Mouse (Mus musculus): ENCODE results near the gene Clgn. TPM values are rescaled to one million over a fixed set of nuclear protein-coding genes. Genes with fewer than 3 reads are reported as not detected.

Clgn gene
- polyA plus RNA-seq, 1 experiment from 2014 or later = 0.20 TPM

GRCm38 (mm10) chr8:83382850-83383249, 6.8 kb upstream of the Clgn start:
- H3K9me3 ChIP-seq (ENCODE audit: control insufficient read depth, low read length) = no peaks in the 10 kb centered on the region
- WGBS = 51% methylated on average over 2 of the region's 2 CpGs
- no peak overlapping the region for H3K27ac ChIP-seq (ENCODE audit: low read depth, low read length)
- no peak overlapping the region for H3K4me3 ChIP-seq (ENCODE audit: low read length)
- H3K4me1 ChIP-seq (ENCODE audit: control insufficient read depth, insufficient read depth, low read length) = no peaks in the 10 kb centered on the region
- H3K4me2 ChIP-seq (replicated peaks; ENCODE audit: low read depth, low read length) = no peak overlapping the region
- no peak for ATAC-seq (ENCODE audit: low FRiP score, low TSS enrichment)
- H3K9ac ChIP-seq (ENCODE audit: low read depth, low read length) = no peak overlapping the region
- H3K27me3 ChIP-seq (ENCODE audit: control insufficient read depth, insufficient read depth, low read length) = no peaks in the 10 kb centered on the region
- H3K36me3 ChIP-seq (ENCODE audit: control insufficient read depth, insufficient read depth, low read length) = no peaks in the 10 kb centered on the region

- Histone ChIP-seq H3K4me3 (ENCODE audit: low read length) (peak overlapping the region; percentile 43), H3K9ac (ENCODE audit: low read depth, low read length) (0 out of 2 replicates have a peak overlapping the region, but pooled peaks have one; percentile 44), H3K27ac (ENCODE audit: low read depth, low read length) (no peak overlapping the region), H3K4me2 (replicated peaks; ENCODE audit: low read depth, low read length) (peak overlapping the region; percentile 91), H3K9me3 (ENCODE audit: control insufficient read depth, low read length) (no peaks in the 10 kb centered on the region), H3K27me3 (ENCODE audit: control insufficient read depth, insufficient read depth, low read length) (peaks cover 21% of the 10 kb centered on the region), H3K36me3 (ENCODE audit: control insufficient read depth, insufficient read depth, low read length) (no peaks in the 10 kb centered on the region), H3K4me1 (ENCODE audit: control insufficient read depth, insufficient read depth, low read length) (0 out of 2 replicates have a peak, but pooled peaks cover 4% of the 10 kb centered on the region)
- 6% methylated on average over 13 of the region's 14 CpGs for WGBS
- peak; percentile 35; the same call in 1 of the 2 replicates for ATAC-seq (ENCODE audit: low FRiP score, low TSS enrichment)
These were observed 487 bp downstream of the Clgn start for GRCm38 (mm10) chr8:83390006-83390701.

- no peak overlapping the region for H3K4me2 ChIP-seq (replicated peaks; ENCODE audit: low read depth, low read length)
- no peak overlapping the region for H3K27ac ChIP-seq (ENCODE audit: low read depth, low read length)
- WGBS = 39% methylated on average over 1 of the region's 1 CpGs
- H3K27me3 ChIP-seq (ENCODE audit: control insufficient read depth, insufficient read depth, low read length) = peaks cover 21% of the 10 kb centered on the region
- no peaks in the 10 kb centered on the region for H3K36me3 ChIP-seq (ENCODE audit: control insufficient read depth, insufficient read depth, low read length)
- 0 out of 2 replicates have a peak, but pooled peaks cover 4% of the 10 kb centered on the region for H3K4me1 ChIP-seq (ENCODE audit: control insufficient read depth, insufficient read depth, low read length)
- H3K4me3 ChIP-seq (ENCODE audit: low read length) = no peak overlapping the region
- H3K9me3 ChIP-seq (ENCODE audit: control insufficient read depth, low read length) = no peaks in the 10 kb centered on the region
- no peak overlapping the region for H3K9ac ChIP-seq (ENCODE audit: low read depth, low read length)
- ATAC-seq (ENCODE audit: low FRiP score, low TSS enrichment) = no peak
These were observed 2.9 kb downstream of the Clgn start for GRCm38 (mm10) chr8:83392521-83392920.

- Histone ChIP-seq H3K27ac (ENCODE audit: low read depth, low read length) (no peak overlapping the region), H3K9ac (ENCODE audit: low read depth, low read length) (no peak overlapping the region), H3K4me2 (replicated peaks; ENCODE audit: low read depth, low read length) (no peak overlapping the region), H3K36me3 (ENCODE audit: control insufficient read depth, insufficient read depth, low read length) (no peaks in the 10 kb centered on the region), H3K4me3 (ENCODE audit: low read length) (no peak overlapping the region), H3K4me1 (ENCODE audit: control insufficient read depth, insufficient read depth, low read length) (0 out of 2 replicates have a peak, but pooled peaks cover 4% of the 10 kb centered on the region), H3K27me3 (ENCODE audit: control insufficient read depth, insufficient read depth, low read length) (peaks cover 12% of the 10 kb centered on the region), H3K9me3 (ENCODE audit: control insufficient read depth, low read length) (no peaks in the 10 kb centered on the region)
- no peak for ATAC-seq (ENCODE audit: low FRiP score, low TSS enrichment)
- 91% methylated on average over 5 of the region's 5 CpGs for WGBS
These were observed 4.7 kb downstream of the Clgn start for GRCm38 (mm10) chr8:83394325-83394724.

GRCm38 (mm10) chr8:83396680-83397079, 7.0 kb downstream of the Clgn start:
- Histone ChIP-seq H3K36me3 (ENCODE audit: control insufficient read depth, insufficient read depth, low read length) (no peaks in the 10 kb centered on the region), H3K9me3 (ENCODE audit: control insufficient read depth, low read length) (no peaks in the 10 kb centered on the region), H3K4me3 (ENCODE audit: low read length) (no peak overlapping the region), H3K27me3 (ENCODE audit: control insufficient read depth, insufficient read depth, low read length) (no peaks in the 10 kb centered on the region), H3K27ac (ENCODE audit: low read depth, low read length) (no peak overlapping the region), H3K4me2 (replicated peaks; ENCODE audit: low read depth, low read length) (no peak overlapping the region), H3K4me1 (ENCODE audit: control insufficient read depth, insufficient read depth, low read length) (no peaks in the 10 kb centered on the region), H3K9ac (ENCODE audit: low read depth, low read length) (no peak overlapping the region)
- 87% methylated on average over 6 of the region's 6 CpGs for WGBS
- ATAC-seq (ENCODE audit: low FRiP score, low TSS enrichment) = no peak

GRCm38 (mm10) chr8:83397726-83398125, 8.1 kb downstream of the Clgn start:
- 73% methylated on average over 4 of the region's 4 CpGs for WGBS

GRCm38 (mm10) chr8:83405548-83405947, 15.9 kb downstream of the Clgn start:
- WGBS = 83% methylated on average over 10 of the region's 10 CpGs
- Histone ChIP-seq H3K4me1 (ENCODE audit: control insufficient read depth, insufficient read depth, low read length) (no peaks in the 10 kb centered on the region), H3K36me3 (ENCODE audit: control insufficient read depth, insufficient read depth, low read length) (no peaks in the 10 kb centered on the region), H3K9me3 (ENCODE audit: control insufficient read depth, low read length) (no peaks in the 10 kb centered on the region), H3K4me3 (ENCODE audit: low read length) (no peak overlapping the region), H3K4me2 (replicated peaks; ENCODE audit: low read depth, low read length) (no peak overlapping the region), H3K27ac (ENCODE audit: low read depth, low read length) (no peak overlapping the region), H3K27me3 (ENCODE audit: control insufficient read depth, insufficient read depth, low read length) (no peaks in the 10 kb centered on the region), H3K9ac (ENCODE audit: low read depth, low read length) (no peak overlapping the region)
- no peak for ATAC-seq (ENCODE audit: low FRiP score, low TSS enrichment)

More at GRCm38 (mm10) chr8:83397726-83398125, 8.1 kb downstream of the Clgn start:
- Histone ChIP-seq H3K27me3 (ENCODE audit: control insufficient read depth, insufficient read depth, low read length) (no peaks in the 10 kb centered on the region), H3K27ac (ENCODE audit: low read depth, low read length) (no peak overlapping the region), H3K4me1 (ENCODE audit: control insufficient read depth, insufficient read depth, low read length) (no peaks in the 10 kb centered on the region), H3K9ac (ENCODE audit: low read depth, low read length) (no peak overlapping the region), H3K36me3 (ENCODE audit: control insufficient read depth, insufficient read depth, low read length) (no peaks in the 10 kb centered on the region), H3K4me2 (replicated peaks; ENCODE audit: low read depth, low read length) (no peak overlapping the region), H3K4me3 (ENCODE audit: low read length) (no peak overlapping the region), H3K9me3 (ENCODE audit: control insufficient read depth, low read length) (no peaks in the 10 kb centered on the region)
- ATAC-seq (ENCODE audit: low FRiP score, low TSS enrichment) = no peak

GRCm38 (mm10) chr8:83406836-83407235, 17.2 kb downstream of the Clgn start:
- WGBS = 39% methylated on average over 6 of the region's 6 CpGs

GRCm38 (mm10) chr8:83408496-83408895, 18.8 kb downstream of the Clgn start:
- Histone ChIP-seq H3K36me3 (ENCODE audit: control insufficient read depth, insufficient read depth, low read length) (no peaks in the 10 kb centered on the region), H3K4me2 (replicated peaks; ENCODE audit: low read depth, low read length) (no peak overlapping the region)
- WGBS = 81% methylated on average over 7 of the region's 7 CpGs

More at GRCm38 (mm10) chr8:83406836-83407235, 17.2 kb downstream of the Clgn start:
- H3K27me3 ChIP-seq (ENCODE audit: control insufficient read depth, insufficient read depth, low read length) = no peaks in the 10 kb centered on the region
- no peak overlapping the region for H3K9ac ChIP-seq (ENCODE audit: low read depth, low read length)
- no peak overlapping the region for H3K4me2 ChIP-seq (replicated peaks; ENCODE audit: low read depth, low read length)
- no peaks in the 10 kb centered on the region for H3K4me1 ChIP-seq (ENCODE audit: control insufficient read depth, insufficient read depth, low read length)
- no peaks in the 10 kb centered on the region for H3K36me3 ChIP-seq (ENCODE audit: control insufficient read depth, insufficient read depth, low read length)
- no peak overlapping the region for H3K4me3 ChIP-seq (ENCODE audit: low read length)
- H3K9me3 ChIP-seq (ENCODE audit: control insufficient read depth, low read length) = no peaks in the 10 kb centered on the region
- H3K27ac ChIP-seq (ENCODE audit: low read depth, low read length) = no peak overlapping the region
- no peak for ATAC-seq (ENCODE audit: low FRiP score, low TSS enrichment)

More at GRCm38 (mm10) chr8:83408496-83408895, 18.8 kb downstream of the Clgn start:
- Histone ChIP-seq H3K27ac (ENCODE audit: low read depth, low read length) (no peak overlapping the region), H3K4me3 (ENCODE audit: low read length) (no peak overlapping the region), H3K4me1 (ENCODE audit: control insufficient read depth, insufficient read depth, low read length) (no peaks in the 10 kb centered on the region), H3K9ac (ENCODE audit: low read depth, low read length) (no peak overlapping the region), H3K27me3 (ENCODE audit: control insufficient read depth, insufficient read depth, low read length) (no peaks in the 10 kb centered on the region), H3K9me3 (ENCODE audit: control insufficient read depth, low read length) (no peaks in the 10 kb centered on the region)
- ATAC-seq (ENCODE audit: low FRiP score, low TSS enrichment) = no peak
